Mouse (Mus musculus) yolk sac, embryonic 10.5 days (tissue): Measurements from ENCODE around the gene Hesx1.
"Not testable (repeated sequence)": the region's sequence is repeated elsewhere in the genome, so short reads cannot be mapped to it uniquely, and the experiment has no call there.

ENCODE experiments used
- DNase-seq: peaks from one replicate; pipeline ENCODE4 v3.0.0-alpha.2; 2017; ENCODE audit warnings: low spot score

The Hesx1 gene

GRCm38 (mm10) chr14:26994211-26994741 lies at the start of gene Hesx1:
Gene Hesx1, plus strand, starts transcription at chr14:26994416.
- DNase-seq = peak; percentile 78

GRCm38 (mm10) chr14:26956139-26956538 lies 38.1 kb upstream of the Hesx1 start:
- DNase-seq = not testable (repeated sequence)

- DNase-seq = no peak
These were observed 33.7 kb upstream of the Hesx1 start for GRCm38 (mm10) chr14:26960518-26960917.

- no peak for DNase-seq
These were observed 25.1 kb upstream of the Hesx1 start for GRCm38 (mm10) chr14:26969164-26969563.

GRCm38 (mm10) chr14:26969856-26970407 lies 24.3 kb upstream of the Hesx1 start:
- peak; percentile 72 for DNase-seq

GRCm38 (mm10) chr14:26970439-26970932 lies 23.7 kb upstream of the Hesx1 start:
- DNase-seq = peak; percentile 97

- no peak for DNase-seq
These were observed 23.0 kb upstream of the Hesx1 start, which contains the start of gene Appl1 for GRCm38 (mm10) chr14:26971106-26971789. Gene Appl1, minus strand, starts transcription at chr14:26971232.

- no peak for DNase-seq
These were observed 21.1 kb upstream of the Hesx1 start for GRCm38 (mm10) chr14:26973089-26973488.

- no peak for DNase-seq
These were observed 18.7 kb upstream of the Hesx1 start for GRCm38 (mm10) chr14:26975490-26975889.

- DNase-seq = no peak
These were observed 18.0 kb upstream of the Hesx1 start for GRCm38 (mm10) chr14:26976212-26976611.

GRCm38 (mm10) chr14:26977500-26977899 lies 16.7 kb upstream of the Hesx1 start:
- no peak for DNase-seq

GRCm38 (mm10) chr14:26979808-26980207 lies 14.4 kb upstream of the Hesx1 start:
- DNase-seq = no peak

- no peak for DNase-seq
These were observed 13.2 kb upstream of the Hesx1 start for GRCm38 (mm10) chr14:26981021-26981420.

- no peak for DNase-seq
These were observed 12.6 kb upstream of the Hesx1 start for GRCm38 (mm10) chr14:26981494-26982149.

GRCm38 (mm10) chr14:26982150-26982530 lies 12.1 kb upstream of the Hesx1 start:
- no peak for DNase-seq

GRCm38 (mm10) chr14:26988694-26989093 lies 5.5 kb upstream of the Hesx1 start:
- no peak for DNase-seq

GRCm38 (mm10) chr14:26991622-26992021 lies 2.6 kb upstream of the Hesx1 start:
- DNase-seq = no peak

GRCm38 (mm10) chr14:26993427-26993826 lies 789 bp upstream of the Hesx1 start:
- DNase-seq = no peak

- DNase-seq = no peak
These were observed 2.0 kb downstream of the Hesx1 start for GRCm38 (mm10) chr14:26996257-26996656.

GRCm38 (mm10) chr14:27000386-27000785 lies 6.2 kb downstream of the Hesx1 start:
- peak; percentile 10 for DNase-seq

GRCm38 (mm10) chr14:27004906-27005305 lies 10.7 kb downstream of the Hesx1 start:
- DNase-seq = no peak

GRCm38 (mm10) chr14:27005937-27006336 lies 11.7 kb downstream of the Hesx1 start:
- no peak for DNase-seq

- no peak for DNase-seq
These were observed 17.3 kb downstream of the Hesx1 start for GRCm38 (mm10) chr14:27011561-27011960.
